Mouse (Mus musculus) cerebellum, adult 11-12 months (tissue): ENCODE data around the gene Mcpt8.
A peak's percentile ranks its signal among the peaks of the same experiment; 100 is the strongest.
"Not testable (repeated sequence)": the region's sequence is repeated elsewhere in the genome, so short reads cannot be mapped to it uniquely, and the experiment has no call there.

Experiments
- DNase-seq: peaks from one replicate; pipeline ENCODE4 v3.0.0; 2022

The Mcpt8 gene

DNA sequence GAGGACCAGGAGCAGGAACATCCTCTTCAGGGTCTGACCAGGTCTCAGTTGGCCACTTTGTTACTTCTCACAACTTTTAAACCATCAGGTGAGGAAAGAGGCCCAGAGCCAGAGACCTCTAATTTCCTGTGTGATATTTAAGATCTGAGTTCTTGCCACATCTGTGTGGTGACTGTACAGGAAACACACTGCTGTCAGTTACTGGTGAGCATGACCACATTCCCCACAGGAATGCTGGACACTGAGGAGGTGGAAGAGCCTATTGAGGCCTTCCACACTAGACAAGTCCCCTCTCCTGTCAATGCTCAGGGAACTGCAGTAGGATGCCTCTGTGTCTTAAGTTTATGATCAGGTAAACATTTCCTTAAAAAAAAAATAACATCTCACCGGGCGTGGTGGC is at the start of gene Mcpt8:
Mcpt8 (minus strand) TSS at position 107 of the 400 bp plus-strand sequence.
- no peak for DNase-seq

DNA sequence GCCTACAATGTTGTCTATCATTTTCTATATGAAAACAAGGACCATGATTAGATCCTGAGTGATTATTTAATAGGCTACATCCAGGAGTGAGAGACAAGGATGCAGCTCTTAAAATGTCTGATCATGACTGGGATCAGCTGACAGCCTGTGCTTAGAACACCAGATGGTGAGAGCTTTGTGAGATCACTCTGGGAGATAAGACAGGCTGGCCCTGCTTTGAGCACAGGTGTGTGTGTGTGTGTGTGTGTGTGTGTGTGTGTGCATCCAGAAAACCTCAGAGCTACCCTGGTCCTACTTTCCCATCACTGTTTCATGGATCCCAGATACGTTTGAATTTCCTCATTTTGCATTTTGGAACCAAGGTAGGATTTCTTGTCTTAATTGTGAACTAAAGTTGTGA is 48.6 kb upstream of the Mcpt8 start:
- peak; percentile 9 for DNase-seq

DNA sequence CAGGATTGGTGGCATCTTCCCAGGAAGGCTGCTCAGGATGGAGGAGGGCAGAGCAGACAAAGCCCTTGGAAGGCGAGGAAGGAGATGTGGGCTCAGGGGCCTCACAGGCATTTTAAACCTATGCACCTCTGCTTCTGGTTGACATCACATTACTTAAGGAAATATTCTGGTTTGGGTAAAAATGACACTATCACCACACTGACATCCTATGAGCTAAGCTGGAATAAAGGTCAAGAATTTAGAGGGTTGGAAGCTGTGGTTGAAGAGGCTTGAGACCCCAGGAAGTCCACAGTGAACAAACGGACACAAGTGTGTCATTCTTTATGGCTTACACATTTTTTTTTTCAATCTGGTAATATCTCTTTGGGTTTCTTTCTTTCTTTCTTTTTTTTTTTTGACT is 47.4 kb upstream of the Mcpt8 start, which contains the start of gene Gzmd:
Gzmd (minus strand) TSS at position 101 of the 400 bp plus-strand sequence.
- DNase-seq = not testable (repeated sequence)

DNA sequence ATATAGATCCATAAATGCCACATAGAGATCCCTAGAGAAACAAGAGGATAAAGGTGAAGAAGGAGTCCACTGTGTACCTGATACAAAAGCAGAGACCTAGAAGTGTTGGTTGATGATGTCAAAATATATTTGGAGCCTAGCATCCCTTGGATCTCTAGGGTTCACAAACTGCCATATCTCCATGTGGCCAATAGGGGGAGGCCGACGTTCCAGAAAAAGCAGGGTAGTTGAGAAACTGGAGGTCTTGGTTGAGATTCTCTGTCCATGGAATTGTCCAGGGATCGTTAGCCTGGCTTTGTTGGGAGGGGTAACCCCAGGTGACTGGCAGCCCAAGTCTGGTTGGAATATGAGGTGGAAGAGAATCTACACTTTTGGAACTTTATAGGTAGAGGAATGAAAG is 43.3 kb upstream of the Mcpt8 start:
- no peak for DNase-seq

DNA sequence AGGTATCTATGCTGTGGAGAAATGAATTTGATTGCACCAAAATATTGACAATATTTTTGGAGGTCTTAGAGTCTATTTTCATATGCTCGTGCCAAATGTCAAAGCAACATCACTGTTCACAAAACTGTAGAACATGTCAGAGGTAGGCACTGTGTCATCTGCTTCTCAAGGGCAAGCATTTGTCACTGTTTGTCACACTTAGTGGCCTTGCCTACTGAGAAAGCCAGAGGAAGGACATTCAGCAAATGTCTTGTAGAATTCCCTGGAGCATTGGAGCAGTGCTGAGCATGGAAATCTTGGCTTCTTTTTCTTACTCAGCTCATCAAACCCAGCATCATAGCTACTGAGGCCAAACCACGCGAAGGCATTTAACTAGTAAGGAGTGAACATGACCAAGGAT is 38.4 kb upstream of the Mcpt8 start:
- DNase-seq = no peak

DNA sequence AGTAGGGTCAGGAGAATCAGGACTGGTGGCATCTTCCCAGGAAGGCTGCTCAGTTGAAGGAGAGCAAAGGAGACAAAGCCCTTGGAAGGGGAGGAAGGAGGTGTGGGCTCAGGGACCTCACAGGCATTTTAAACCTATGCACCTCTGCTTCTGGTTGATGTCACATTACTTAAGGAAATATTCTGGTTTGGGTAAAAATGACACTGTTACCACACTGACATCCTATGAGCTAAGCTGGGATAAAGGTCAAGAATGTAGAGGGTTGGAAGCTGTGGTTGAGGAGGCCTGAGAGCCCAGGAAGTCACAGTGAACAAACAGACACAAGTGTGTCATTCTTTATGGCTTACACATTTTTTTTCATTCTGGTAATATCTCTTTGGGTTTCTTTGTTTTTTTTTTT is 35.5 kb upstream of the Mcpt8 start, which contains the start of gene Gzme:
Gzme (minus strand) TSS at position 101 of the 400 bp plus-strand sequence.
- no peak for DNase-seq

DNA sequence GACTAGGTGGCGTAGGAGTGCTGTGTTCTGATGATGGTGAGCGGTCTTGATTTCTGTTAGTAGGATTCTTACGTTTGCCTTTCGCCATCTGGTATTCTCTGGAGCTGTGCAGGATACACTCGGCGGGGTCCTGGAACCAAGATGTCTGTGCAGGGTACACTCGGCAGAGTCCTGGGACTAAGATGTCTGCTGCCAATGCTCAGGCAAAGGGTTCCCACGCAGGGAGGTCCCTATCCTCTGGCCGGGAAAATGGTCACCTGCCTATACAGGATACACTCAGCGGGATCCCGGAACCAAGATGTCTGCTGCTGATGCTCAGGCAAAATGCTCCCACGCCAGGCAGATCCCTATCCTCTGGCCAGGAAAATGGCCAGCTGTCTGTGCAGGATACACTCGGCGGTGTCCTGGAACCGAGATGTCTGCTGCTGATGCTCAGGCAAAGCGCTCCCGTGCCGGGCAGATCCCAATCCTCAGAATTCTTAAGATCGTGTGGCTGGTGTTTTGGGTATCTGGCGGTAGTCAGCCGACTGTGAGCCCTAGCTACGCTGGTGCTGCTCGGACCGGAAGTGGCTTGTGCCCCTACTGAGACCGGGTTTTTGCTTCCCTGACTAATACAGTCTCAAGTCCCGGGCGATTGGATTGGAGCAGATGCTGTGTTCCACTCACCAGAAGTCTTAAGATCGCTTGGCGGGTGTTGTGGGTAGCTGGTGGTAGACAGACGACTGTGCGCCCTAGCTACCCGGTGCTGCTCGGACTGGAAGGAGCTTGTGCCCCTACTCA is 30.6 kb upstream of the Mcpt8 start:
- not testable (repeated sequence) for DNase-seq

DNA sequence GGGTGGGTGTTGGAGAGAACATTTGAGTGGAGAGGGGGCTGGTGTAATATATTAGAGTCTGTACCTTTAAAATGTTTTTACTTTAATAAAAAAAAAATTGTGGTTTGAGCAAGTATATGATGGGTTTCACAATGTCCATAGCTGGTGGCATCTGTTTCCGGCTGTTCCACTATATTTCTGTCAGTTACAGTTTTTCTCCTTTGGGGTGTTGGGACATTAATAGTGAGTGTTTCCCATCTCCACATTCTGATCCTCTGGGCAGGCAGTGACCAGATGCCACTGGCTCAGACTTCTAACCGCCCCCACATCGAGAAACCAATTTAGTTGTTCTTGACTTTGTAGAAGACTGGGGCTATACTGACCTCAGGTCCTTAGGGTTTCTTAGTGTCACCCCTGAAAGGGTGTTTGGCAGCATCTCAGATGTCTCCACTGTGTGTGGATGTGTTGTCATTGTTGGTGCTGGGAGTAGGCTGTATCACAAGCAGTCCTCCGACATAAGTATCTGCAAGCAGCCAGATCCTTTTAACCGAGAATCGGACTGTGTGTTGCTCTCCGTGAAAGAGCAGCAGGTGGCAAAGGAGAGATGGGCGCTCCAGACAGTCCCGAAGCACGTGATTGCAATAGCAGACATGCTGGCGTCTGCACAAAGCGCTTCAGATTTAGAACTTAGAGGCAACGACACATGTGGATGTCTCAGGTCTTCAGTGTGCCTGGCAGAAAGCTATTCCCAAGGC is 20.5 kb upstream of the Mcpt8 start:
- DNase-seq = no peak

DNA sequence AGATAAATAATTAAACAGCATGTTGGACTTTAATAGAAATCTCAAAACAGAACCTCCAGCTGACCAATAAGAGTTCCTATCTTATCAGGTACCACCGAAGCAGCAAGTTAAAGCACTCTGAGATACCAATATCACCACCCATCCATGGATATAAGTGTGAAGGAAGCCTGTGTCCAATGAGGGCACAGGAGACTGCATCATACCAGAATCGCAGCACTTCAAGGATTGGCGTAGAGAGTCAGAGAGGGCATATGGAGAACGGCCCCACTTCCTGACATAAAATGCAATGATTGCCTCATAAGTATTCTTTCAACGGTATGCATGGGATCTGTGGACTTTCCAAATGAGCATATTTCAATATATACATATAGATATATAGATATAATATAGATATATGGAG is 19.9 kb upstream of the Mcpt8 start:
- DNase-seq = no peak

DNA sequence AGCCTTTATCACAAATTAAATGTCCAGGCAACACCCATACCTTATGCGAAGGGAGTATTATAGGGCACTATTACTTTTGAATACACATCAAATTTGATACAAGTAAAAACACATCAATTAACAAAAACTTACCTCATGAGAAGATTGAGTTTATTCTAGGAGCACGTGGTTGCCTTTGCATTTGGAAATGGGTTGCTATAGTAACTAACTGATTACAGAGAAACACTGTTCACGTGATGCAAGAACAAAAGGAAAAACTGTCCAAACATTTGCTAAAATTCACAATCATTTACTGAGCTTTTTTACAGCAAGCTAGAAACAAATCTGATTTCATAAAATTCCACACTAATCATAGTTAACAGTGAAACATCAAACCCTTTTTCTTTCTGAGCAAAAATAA is 18.4 kb upstream of the Mcpt8 start:
- DNase-seq = no peak

DNA sequence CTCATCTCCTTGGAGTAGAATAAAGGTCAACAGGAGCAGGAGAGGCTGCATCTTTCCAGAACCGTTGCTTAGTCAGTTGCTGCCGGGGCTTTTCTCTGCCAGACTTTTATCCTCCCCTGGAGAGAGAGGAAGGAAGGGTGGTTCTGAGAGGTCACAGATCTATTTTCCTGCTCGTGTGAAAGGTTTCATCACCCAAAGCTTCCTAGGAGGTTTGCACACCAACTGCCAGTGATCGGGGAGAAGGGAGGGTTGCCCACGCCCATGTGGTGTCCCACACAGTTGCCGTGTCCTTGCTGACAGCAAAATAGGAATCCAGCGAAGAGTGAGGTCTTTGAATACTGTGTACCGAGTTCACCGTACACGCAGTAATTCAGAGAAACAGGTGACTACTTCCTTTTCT is 17.3 kb upstream of the Mcpt8 start, which contains the start of gene Ctsg:
Ctsg (minus strand) TSS at position 189 of the 400 bp plus-strand sequence.
- no peak for DNase-seq

DNA sequence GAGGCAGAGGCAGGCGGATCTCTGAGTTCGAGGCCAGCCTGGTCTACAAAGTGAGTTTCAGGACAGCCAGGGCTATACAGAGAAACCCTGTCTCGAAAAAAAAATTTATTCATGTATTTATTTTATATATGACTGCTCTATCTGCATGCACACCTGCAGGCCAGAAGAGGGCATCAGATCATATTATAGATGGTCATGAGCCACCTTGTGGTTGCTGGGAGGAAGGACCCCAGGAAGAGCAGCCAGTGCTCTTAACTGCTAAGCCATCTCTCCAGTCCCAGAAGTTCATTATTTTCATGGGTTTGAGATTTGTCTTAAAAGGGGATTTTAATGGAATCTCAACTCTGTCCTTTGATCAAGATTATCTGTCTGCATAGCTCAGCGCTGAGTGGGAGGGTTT is 13.9 kb upstream of the Mcpt8 start:
- DNase-seq = no peak

DNA sequence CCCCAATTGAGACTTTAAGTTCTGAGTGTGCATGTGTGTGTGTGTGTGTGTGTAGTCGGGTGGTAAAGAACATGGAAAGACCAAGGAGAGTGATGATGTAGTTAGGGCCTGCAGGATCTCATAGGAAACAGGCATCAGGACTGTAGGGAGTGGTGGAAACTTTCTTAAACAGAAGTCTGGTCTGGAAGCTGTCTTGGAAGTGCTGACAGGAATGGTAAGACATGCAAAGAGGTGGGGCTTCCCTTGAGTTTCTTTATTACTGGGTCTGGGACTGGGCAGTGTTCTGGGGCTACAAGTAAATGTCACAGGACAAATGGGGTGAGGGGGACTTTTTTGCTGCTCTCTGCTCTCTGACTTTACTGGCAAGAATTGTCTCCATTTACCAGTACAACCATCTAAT is 12.5 kb upstream of the Mcpt8 start:
- no peak for DNase-seq

DNA sequence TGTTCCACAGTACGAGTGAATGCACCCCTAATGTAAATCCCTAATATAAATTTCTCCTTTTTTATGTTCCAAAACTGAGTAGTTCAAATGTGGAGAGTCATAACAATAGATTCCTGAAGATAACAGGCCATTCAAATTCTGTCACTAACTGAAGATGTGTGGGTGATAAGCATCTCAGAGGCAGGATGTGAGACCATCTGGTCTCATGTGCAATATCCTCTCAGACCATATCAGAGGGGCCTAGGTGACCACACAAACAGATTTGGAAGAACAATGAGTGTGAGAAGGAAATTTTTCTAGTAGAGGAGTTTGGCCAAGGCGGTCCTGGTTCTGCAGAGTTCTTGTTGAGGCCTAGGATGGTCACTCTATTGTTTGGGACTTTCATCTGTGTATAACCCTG is 8.3 kb upstream of the Mcpt8 start:
- DNase-seq = no peak

DNA sequence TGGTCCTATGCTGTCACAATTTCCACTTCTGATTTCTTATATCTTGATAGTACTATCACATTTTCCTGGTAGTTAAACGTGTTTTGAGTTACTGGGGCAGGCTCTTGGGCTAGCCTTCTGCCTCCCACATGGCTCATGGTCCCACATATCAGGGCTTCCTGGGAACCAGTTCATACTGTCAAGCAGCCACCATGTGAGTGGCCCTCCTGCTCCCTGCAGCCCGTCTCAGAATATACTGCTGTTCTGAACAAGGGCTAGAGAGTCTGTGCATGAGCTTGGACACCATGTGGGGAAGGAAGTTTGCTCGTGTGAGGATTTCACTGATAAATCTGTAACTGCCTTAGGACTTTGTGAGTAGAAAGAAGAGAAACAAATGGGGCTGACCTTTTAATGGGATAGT is 1.6 kb upstream of the Mcpt8 start:
- DNase-seq = no peak

DNA sequence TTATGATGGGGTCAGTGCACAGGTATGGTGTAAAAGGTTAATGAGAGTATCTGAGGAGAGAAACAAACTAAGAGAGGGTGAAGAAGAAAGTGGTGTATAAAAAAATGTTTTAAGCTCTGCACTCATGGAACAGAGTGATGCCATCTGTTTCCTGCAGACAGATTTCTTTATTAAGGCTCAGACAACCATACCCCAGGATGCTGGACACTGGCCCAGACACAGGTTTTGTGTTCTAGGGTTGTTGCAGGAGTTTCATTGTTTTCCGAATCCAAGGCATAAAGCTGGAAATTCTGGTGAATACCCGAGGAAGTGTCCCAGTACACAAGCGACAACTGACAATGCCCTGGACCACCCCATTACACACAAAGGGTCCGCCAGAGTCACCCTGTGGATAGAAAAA is 3.1 kb downstream of the Mcpt8 start:
- peak; percentile 27 for DNase-seq

DNA sequence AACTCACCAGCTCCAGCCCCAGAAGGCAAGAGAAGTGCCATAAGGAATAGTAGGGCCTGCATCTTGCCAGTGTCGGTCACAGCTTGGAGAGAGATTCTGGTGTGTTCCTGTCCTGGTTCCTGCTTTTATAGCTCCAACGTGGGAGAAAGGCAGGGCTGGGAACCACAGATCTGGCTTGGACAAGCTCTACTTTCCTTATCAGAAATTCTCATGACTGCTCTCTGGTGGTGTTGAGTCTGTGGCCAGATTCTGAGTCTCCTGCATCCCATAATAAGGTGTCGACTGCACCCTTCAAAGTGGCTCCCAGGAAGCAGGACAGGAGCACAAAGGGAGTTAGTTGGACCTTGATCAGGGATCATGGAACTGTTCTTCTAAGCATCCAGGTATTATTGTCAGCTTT is 22.9 kb downstream of the Mcpt8 start, which contains the start of gene Mcpt4:
Mcpt4 (minus strand) TSS at position 101 of the 400 bp plus-strand sequence.
- not testable (repeated sequence) for DNase-seq

DNA sequence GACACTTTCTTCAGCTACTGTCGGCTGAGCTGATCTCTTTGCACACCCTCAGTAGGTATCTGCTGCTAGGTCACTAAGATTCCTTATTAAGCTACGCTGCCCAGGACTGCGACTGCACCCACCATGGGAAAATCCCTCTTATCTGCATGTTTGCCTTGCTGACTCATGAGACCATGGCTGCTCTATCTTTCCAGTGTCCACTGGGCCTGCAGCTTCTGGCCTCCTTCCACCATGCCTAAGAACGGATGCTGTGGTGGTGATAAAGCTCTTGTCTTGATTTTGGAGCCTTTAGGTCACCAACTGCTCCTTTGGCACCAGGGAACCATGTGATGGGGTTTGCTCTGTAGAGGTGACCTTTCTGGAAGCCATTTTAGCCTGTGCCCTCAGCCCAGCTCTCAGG is 27.4 kb downstream of the Mcpt8 start:
- DNase-seq = no peak

DNA sequence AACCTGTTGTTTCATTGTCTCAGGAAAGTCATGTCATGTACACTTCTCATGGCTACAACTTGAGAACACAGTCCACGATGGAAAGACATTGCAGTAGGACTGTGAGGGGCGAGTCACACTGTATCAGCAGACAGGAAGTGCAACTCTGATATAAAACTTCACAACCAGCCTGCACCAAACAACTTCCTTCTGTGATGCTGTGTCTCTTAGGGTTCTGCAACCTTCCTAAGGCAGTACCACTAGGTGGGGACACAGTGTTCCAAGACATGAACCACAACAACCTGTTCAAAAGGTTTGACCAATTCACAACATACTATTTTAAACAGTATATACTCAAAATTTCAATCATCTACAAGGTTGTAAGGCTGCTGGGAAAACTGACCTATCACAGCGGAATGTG is 29.7 kb downstream of the Mcpt8 start:
- DNase-seq = no peak

DNA sequence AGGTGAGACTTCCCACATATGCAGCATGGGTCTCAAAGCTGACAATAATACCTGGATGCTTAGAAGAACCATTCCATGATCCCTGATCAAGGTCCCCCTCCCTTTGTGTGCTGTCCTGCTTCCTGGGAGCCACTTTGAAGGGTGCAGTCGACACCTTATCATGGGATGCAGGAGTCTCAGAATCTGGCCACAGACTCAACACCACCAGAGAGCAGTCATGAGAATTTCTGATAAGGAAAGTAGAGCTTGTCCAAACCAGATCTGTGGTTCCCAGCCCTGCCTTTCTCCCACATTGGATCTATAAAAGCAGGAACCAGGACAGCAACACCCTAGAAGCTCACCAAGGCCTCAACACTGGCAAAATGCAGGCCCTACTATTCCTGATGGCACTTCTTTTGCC is 43.3 kb downstream of the Mcpt8 start, which contains the start of gene Mcpt2:
Mcpt2 (plus strand) TSS at position 250 of the 400 bp plus-strand sequence.
- not testable (repeated sequence) for DNase-seq

DNA sequence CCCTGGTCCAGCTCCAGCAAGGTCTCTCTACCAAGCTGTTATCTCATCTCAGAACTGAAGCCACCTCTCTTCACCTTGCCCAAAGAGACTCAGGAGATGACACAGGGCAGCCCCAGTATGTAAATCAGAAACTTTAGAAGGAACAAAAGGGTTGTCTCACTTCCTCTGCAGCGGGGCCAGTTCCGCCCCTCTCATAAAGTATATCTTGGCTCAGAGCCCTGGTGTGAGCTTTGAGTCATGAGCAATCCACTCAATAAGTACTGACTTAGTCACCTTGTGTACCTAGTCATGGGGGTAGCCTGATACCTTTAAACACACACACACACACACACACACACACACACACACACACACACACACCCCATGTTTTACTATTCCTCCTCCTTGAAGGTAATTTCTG is 50.6 kb downstream of the Mcpt8 start:
- DNase-seq = no peak
